Mouse (Mus musculus) midbrain, postnatal 0 days (tissue): ENCODE data around the gene Shtn1. TPM values are rescaled to one million over a fixed set of nuclear protein-coding genes. Genes with fewer than 3 reads are reported as not detected.
A peak's percentile ranks its signal among the peaks of the same experiment; 100 is the strongest.

Experiments
- ATAC-seq: fragments of 200-750 bp; cut with Nextera tagmentation; 2 replicates; pipeline ENCODE4 v1.8.0; 2017; ENCODE audit warnings: moderate number of reproducible peaks, mild to moderate bottlenecking, moderate TSS enrichment, moderate library complexity; ENCODE audit not compliant: low FRiP score
- DNase-seq: peaks from one replicate; pipeline ENCODE4 v3.0.0-alpha.2; 2015; ENCODE audit warnings: low spot score
- H3K27ac ChIP-seq: fragments of 300-500 bp; sonication (generic); 2 replicates; pipeline ENCODE4 v1.5.1; 2014; ENCODE audit warnings: low read depth, mild to moderate bottlenecking, low read length, mixed read lengths
- H3K27me3 ChIP-seq: fragments of 300-500 bp; sonication (generic); 2 replicates; pipeline ENCODE4 v1.6.1; 2014; ENCODE audit warnings: low read length, control low read depth, mixed read lengths; ENCODE audit not compliant: insufficient read depth
- H3K36me3 ChIP-seq: fragments of 300-500 bp; sonication (generic); 2 replicates; pipeline ENCODE4 v1.6.1; 2014; ENCODE audit warnings: low read length, control low read depth, mixed read lengths; ENCODE audit not compliant: insufficient read depth
- H3K4me1 ChIP-seq: fragments of 300-500 bp; sonication (generic); 2 replicates; pipeline ENCODE4 v1.6.1; 2014; ENCODE audit warnings: mild to moderate bottlenecking, control low read depth, antibody characterized with exemption, low read length, mixed read lengths; ENCODE audit not compliant: insufficient read depth
- H3K4me2 ChIP-seq: fragments of 300-500 bp; sonication (generic); 2 replicates; pipeline ENCODE4 v1.6.1; 2014; ENCODE audit warnings: low read depth, mild to moderate bottlenecking, low read length, mixed read lengths; ENCODE audit not compliant: poor library complexity, severe bottlenecking
- H3K4me3 ChIP-seq: fragments of 300-500 bp; sonication (generic); 2 replicates; pipeline ENCODE4 v1.5.1; 2014; ENCODE audit warnings: low read depth, mild to moderate bottlenecking, low read length, moderate library complexity
- H3K9ac ChIP-seq: fragments of 300-500 bp; sonication (generic); replicated peaks from 2 replicates; pipeline ENCODE4 v1.6.1; 2014; ENCODE audit warnings: mild to moderate bottlenecking, low read length, moderate library complexity, mixed read lengths; ENCODE audit not compliant: poor library complexity, severe bottlenecking
- H3K9me3 ChIP-seq: fragments of 300-500 bp; sonication (generic); 2 replicates; pipeline ENCODE4 v1.6.1; 2016; ENCODE audit warnings: low read length, control low read depth
- CTCF ChIP-seq: IDR thresholded peaks from 2 replicates; pipeline ENCODE4 v1.5.1; 2016; ENCODE audit warnings: antibody characterized with exemption, mild to moderate bottlenecking
- WGBS: fragments of 180-500 bp; shearing (Covaris S2); extraction: QIAGEN DNeasy Blood & Tissue Kit; methylation state at CpG from one replicate; pipeline ENCODE4 v1.1.7; 2014; 5-methylcytosine and 5-hydroxymethylcytosine counted together
- polyA plus RNA-seq: library from polyadenylated mRNA; unstranded; fragments of >200 nt; fragmentation: Nextera tagmentation; extraction: Ambion mirVana; gene quantifications from 2 replicates; pipeline ENCODE4 v1.2.1, GENCODE M21; 2015
- total RNA-seq: library from RNA; depleted of rRNA; stranded (reverse); fragments of >200 nt; gene quantifications from 2 replicates; pipeline ENCODE4 v1.2.3, GENCODE M21; 2014

Shtn1 gene
- total and polyA plus RNA-seq, 2 experiments from 2014 or later: 68.1 to 70.9 TPM

GRCm38 (mm10) chr19:58978401-58979171 lies 97.3 kb downstream of the Shtn1 start:
- no peak for ATAC-seq
- Histone ChIP-seq H3K9ac (no peak overlapping the region), H3K27me3 (peaks cover 26% of the 10 kb centered on the region; the same call in 1 of the 2 replicates), H3K4me3 (no peak overlapping the region), H3K4me2 (no peak overlapping the region), H3K9me3 (no peaks in the 10 kb centered on the region), H3K27ac (no peak overlapping the region), H3K4me1 (no peaks in the 10 kb centered on the region), H3K36me3 (peaks cover 17% of the 10 kb centered on the region)
- peak; percentile 12 for DNase-seq
- no peak for TF ChIP-seq CTCF
- 51% methylated on average over 11 of the region's 11 CpGs for WGBS

- no peak for TF ChIP-seq CTCF
- no peak for ATAC-seq
- H3K36me3 ChIP-seq: peaks cover 29% of the 10 kb centered on the region
- no peak overlapping the region for H3K4me3 ChIP-seq
- no peak overlapping the region for H3K4me2 ChIP-seq
- H3K9me3 ChIP-seq: no peaks in the 10 kb centered on the region
- no peak overlapping the region for H3K9ac ChIP-seq
- H3K27me3 ChIP-seq: peaks cover 41% of the 10 kb centered on the region
- WGBS: 77% methylated on average over 11 of the region's 11 CpGs
- no peak for DNase-seq
- H3K27ac ChIP-seq: no peak overlapping the region
- no peaks in the 10 kb centered on the region for H3K4me1 ChIP-seq
Observed at GRCm38 (mm10) chr19:58975216-58975863, 100.6 kb downstream of the Shtn1 start.

- 73% methylated on average over 8 of the region's 8 CpGs for WGBS
Observed at GRCm38 (mm10) chr19:58974126-58974525, 101.8 kb downstream of the Shtn1 start.

GRCm38 (mm10) chr19:58970826-58971225 lies 105.1 kb downstream of the Shtn1 start:
- peaks cover 31% of the 10 kb centered on the region for H3K27me3 ChIP-seq
- ATAC-seq (no peak), DNase-seq (no peak)
- H3K4me2 ChIP-seq: no peak overlapping the region
- no peaks in the 10 kb centered on the region for H3K4me1 ChIP-seq
- H3K9ac ChIP-seq: no peak overlapping the region
- H3K36me3 ChIP-seq: peaks cover 13% of the 10 kb centered on the region
- WGBS: 91% methylated on average over 13 of the region's 13 CpGs
- no peaks in the 10 kb centered on the region for H3K9me3 ChIP-seq
- no peak for TF ChIP-seq CTCF
- no peak overlapping the region for H3K27ac ChIP-seq
- H3K4me3 ChIP-seq: no peak overlapping the region

More at GRCm38 (mm10) chr19:58974126-58974525, 101.8 kb downstream of the Shtn1 start:
- DNase-seq (no peak), ATAC-seq (no peak)
- H3K9me3 ChIP-seq: no peaks in the 10 kb centered on the region
- H3K9ac ChIP-seq: no peak overlapping the region
- no peak overlapping the region for H3K27ac ChIP-seq
- no peak for TF ChIP-seq CTCF
- peaks cover 29% of the 10 kb centered on the region for H3K36me3 ChIP-seq
- H3K27me3 ChIP-seq: peaks cover 46% of the 10 kb centered on the region
- no peaks in the 10 kb centered on the region for H3K4me1 ChIP-seq
- no peak overlapping the region for H3K4me2 ChIP-seq
- no peak overlapping the region for H3K4me3 ChIP-seq

- H3K9me3 ChIP-seq: no peaks in the 10 kb centered on the region
- H3K4me3 ChIP-seq: no peak overlapping the region
- peaks cover 36% of the 10 kb centered on the region for H3K27me3 ChIP-seq
- DNase-seq: peak; percentile 32
- WGBS: 24% methylated on average over 15 of the region's 15 CpGs
- peaks cover 12% of the 10 kb centered on the region for H3K36me3 ChIP-seq
- TF ChIP-seq CTCF: no peak
- no peak for ATAC-seq
- H3K4me1 ChIP-seq: no peaks in the 10 kb centered on the region
- H3K4me2 ChIP-seq: no peak overlapping the region
- no peak overlapping the region for H3K27ac ChIP-seq
- no peak overlapping the region for H3K9ac ChIP-seq
Observed at GRCm38 (mm10) chr19:58968731-58969506, 107.0 kb downstream of the Shtn1 start.
